Mouse (Mus musculus) cerebellum, adult 2 months (tissue): ENCODE data around the gene Elp4. TPM values are rescaled to one million over a fixed set of nuclear protein-coding genes. Genes with fewer than 3 reads are reported as not detected.

ENCODE experiments used
- DNase-seq, 2 experiments: peaks; one replicate each; pipeline ENCODE4 v3.0.0; 2021
- H3K27ac ChIP-seq: fragments of 200-500 bp; 2 replicates; pipeline ENCODE4 v1.5.1; 2012; ENCODE audit warnings: low read length, control low read depth, inconsistent platforms; ENCODE audit not compliant: insufficient read depth
- H3K27me3 ChIP-seq: fragments of 200-500 bp; 2 replicates; pipeline ENCODE4 v1.6.1; 2012; ENCODE audit warnings: inconsistent platforms, mild to moderate bottlenecking, low read length, moderate library complexity; ENCODE audit not compliant: control insufficient read depth, insufficient read depth
- H3K4me1 ChIP-seq: fragments of 200-500 bp; 2 replicates; pipeline ENCODE4 v1.6.1; 2011; ENCODE audit warnings: low read length; ENCODE audit not compliant: control insufficient read depth, insufficient read depth
- H3K4me3 ChIP-seq: fragments of 200-500 bp; replicated peaks from 2 replicates; pipeline ENCODE3; 2011; ENCODE audit warnings: mild to moderate bottlenecking, low read depth, low read length, control low read depth; ENCODE audit not compliant: insufficient read depth
- CTCF ChIP-seq: fragments of 200-500 bp; IDR thresholded peaks from 2 replicates; pipeline ENCODE4 v1.5.1; 2011; ENCODE audit warnings: low read depth, mild to moderate bottlenecking, control low read depth, low read length, moderate library complexity, borderline replicate concordance; ENCODE audit not compliant: insufficient read depth
- POLR2A ChIP-seq: fragments of 200-500 bp; IDR thresholded peaks from 2 replicates; pipeline ENCODE4 v1.6.1; 2011; ENCODE audit warnings: low read length, control low read depth, borderline replicate concordance; ENCODE audit not compliant: insufficient read depth
- WGBS: fragments of 180-500 bp; shearing (Covaris S2); methylation state at CpG from one replicate; pipeline ENCODE4 v1.1.7; 2018; 5-methylcytosine and 5-hydroxymethylcytosine counted together
- polyA plus RNA-seq: library from polyadenylated mRNA; depleted of rRNA; stranded (reverse); fragments of >200 nt; gene quantifications from 2 replicates; pipeline ENCODE4 v1.2.3, GENCODE M21; 2012

Gene Elp4
- polyA plus RNA-seq, 1 experiment = 11.9 TPM

GRCm38 (mm10) chr2:105678880-105679321 is 225.5 kb downstream of the Elp4 start:
- 7% methylated on average over 7 of the region's 7 CpGs for WGBS
- H3K27ac ChIP-seq = peak overlapping the region; percentile 84

DNA sequence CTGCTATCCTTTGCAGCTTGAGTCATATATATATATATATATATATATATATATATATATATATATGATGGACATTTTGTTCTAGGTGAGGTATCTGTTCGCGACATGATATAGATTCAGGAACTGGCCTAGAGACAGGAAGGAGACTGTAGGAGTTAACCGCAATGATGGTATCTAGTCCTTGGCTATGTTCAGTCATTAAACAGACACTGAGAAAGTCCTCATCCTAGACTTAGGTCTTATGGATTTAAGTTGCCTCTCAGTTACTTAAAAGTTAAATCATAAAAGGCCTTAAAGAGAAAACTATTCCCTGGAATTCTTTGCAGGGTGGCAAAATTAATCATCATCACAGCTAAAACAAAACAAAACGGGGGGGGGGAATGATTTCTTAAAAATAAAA is 226.1 kb downstream of the Elp4 start:
- no peaks in the 10 kb centered on the region for H3K27me3 ChIP-seq
- no peaks in the 10 kb centered on the region for H3K4me1 ChIP-seq
- peak overlapping the region; percentile 93 for H3K4me3 ChIP-seq
- TF ChIP-seq POLR2A (no peak), CTCF (no peak)
- peak overlapping the region; percentile 99; the same call in 1 of the 2 replicates for H3K27ac ChIP-seq
- 6% methylated on average over 4 of the region's 4 CpGs for WGBS
- peak in 1 of 2 experiments; percentile 17 for DNase-seq

More at GRCm38 (mm10) chr2:105678880-105679321, 225.5 kb downstream of the Elp4 start:
- TF ChIP-seq CTCF (no peak), POLR2A (no peak)
- Histone ChIP-seq H3K4me1 (no peaks in the 10 kb centered on the region), H3K4me3 (peak overlapping the region; percentile 65), H3K27me3 (no peaks in the 10 kb centered on the region)
- peak; percentile 49 to 63 for DNase-seq

- TF ChIP-seq POLR2A = no peak
- no peak for TF ChIP-seq CTCF
- Histone ChIP-seq H3K27me3 (no peaks in the 10 kb centered on the region), H3K27ac (peak overlapping the region; percentile 99), H3K4me1 (no peaks in the 10 kb centered on the region), H3K4me3 (peak overlapping the region; percentile 93)
- peak; percentile 42 to 67 for DNase-seq
- 4% methylated on average over 11 of the region's 11 CpGs for WGBS
Measured at GRCm38 (mm10) chr2:105677434-105678105, 226.8 kb downstream of the Elp4 start.

DNA sequence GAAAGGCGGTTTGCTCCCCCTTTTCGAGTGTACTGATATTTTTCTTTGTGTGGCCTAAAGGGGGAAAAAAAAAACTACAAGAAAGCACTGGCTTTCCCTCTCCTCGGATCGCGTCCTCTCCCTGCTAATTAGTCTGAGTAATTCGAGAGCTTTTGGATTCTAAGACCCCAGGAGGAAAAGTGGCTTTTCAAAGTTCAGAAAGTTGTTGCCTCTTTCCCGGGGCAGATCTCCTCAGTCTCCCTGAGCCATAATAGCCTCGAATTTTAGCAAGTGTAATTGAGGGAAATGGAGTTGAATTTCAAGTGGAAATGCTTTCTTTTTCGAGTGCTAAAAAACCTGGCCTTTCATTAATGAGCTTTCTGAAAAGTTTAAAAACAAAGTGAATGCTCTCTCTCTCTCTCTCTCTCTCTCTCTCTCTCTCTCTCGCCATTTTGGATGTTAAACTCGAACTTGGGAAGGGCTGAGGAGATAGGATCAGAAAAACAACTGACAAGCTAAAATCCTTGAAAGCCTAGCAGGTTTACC is 227.4 kb downstream of the Elp4 start:
- Histone ChIP-seq H3K4me3 (peak overlapping the region; percentile 93), H3K4me1 (no peaks in the 10 kb centered on the region), H3K27ac (peak overlapping the region; percentile 99), H3K27me3 (no peaks in the 10 kb centered on the region)
- DNase-seq = no peak
- WGBS = 2% methylated on average over 11 of the region's 11 CpGs
- TF ChIP-seq CTCF (no peak), POLR2A (no peak)

GRCm38 (mm10) chr2:105676080-105676908 is 228.1 kb downstream of the Elp4 start:
- Histone ChIP-seq H3K27me3 (no peaks in the 10 kb centered on the region), H3K4me3 (peak overlapping the region; percentile 93), H3K4me1 (no peaks in the 10 kb centered on the region), H3K27ac (peak overlapping the region; percentile 79)
- peak; percentile 68 to 82 for DNase-seq
- TF ChIP-seq POLR2A (0 out of 2 replicates have a peak, but pooled peaks have one; percentile 13), CTCF (no peak)
- WGBS = under 1% methylated on average over 77 of the region's 77 CpGs

- peak overlapping the region; percentile 93 for H3K4me3 ChIP-seq
- no peaks in the 10 kb centered on the region for H3K27me3 ChIP-seq
- TF ChIP-seq CTCF = no peak
- no peak for TF ChIP-seq POLR2A
- DNase-seq = no peak
- peak overlapping the region; percentile 79 for H3K27ac ChIP-seq
- 0% methylated on average over 11 of the region's 11 CpGs for WGBS
- H3K4me1 ChIP-seq = no peaks in the 10 kb centered on the region
Measured at GRCm38 (mm10) chr2:105675730-105676079, 228.7 kb downstream of the Elp4 start.

GRCm38 (mm10) chr2:105674875-105675729 is 229.3 kb downstream of the Elp4 start:
- no peaks in the 10 kb centered on the region for H3K4me1 ChIP-seq
- DNase-seq = peak; percentile 94 to 95
- peak overlapping the region; percentile 79 for H3K27ac ChIP-seq
- TF ChIP-seq CTCF = no peak
- TF ChIP-seq POLR2A = peak; percentile 93
- no peaks in the 10 kb centered on the region for H3K27me3 ChIP-seq
- peak overlapping the region; percentile 63 for H3K4me3 ChIP-seq
- WGBS = under 1% methylated on average over 49 of the region's 49 CpGs
